Mouse (Mus musculus) ES-E14 (cell line): ENCODE data around the gene Fbln7.

ENCODE experiments used
- CHD2 ChIP-seq: IDR thresholded peaks from 2 replicates; pipeline ENCODE4 v1.6.1; 2014; ENCODE audit warnings: mild to moderate bottlenecking, low read depth, low read length, inconsistent platforms
- HCFC1 ChIP-seq: IDR thresholded peaks from 2 replicates; pipeline ENCODE4 v1.6.1; 2012; ENCODE audit warnings: low read length, inconsistent platforms, borderline replicate concordance; ENCODE audit not compliant: insufficient read depth
- MAFK ChIP-seq: IDR thresholded peaks from 2 replicates; pipeline ENCODE4 v1.6.1; 2014; ENCODE audit warnings: mild to moderate bottlenecking, low read depth, low read length, inconsistent platforms; ENCODE audit not compliant: insufficient read depth

DNA sequence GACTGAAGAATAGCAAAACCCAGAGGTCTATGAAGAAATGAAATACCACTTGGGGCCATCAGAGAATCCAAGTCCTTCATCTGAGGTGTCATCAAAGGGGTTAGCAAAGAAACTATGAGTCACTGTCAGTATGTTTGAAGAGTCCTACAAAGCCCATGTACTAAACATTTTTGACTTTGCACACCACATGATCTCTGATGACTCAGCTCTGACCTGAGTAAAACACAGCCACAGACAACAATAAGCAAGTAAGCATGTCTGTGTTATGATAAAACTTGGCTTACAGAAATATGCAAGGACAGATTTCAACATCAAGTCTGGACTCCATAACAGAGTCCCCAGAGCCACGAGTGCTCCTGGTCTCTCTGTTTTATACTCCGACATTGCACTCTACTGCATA lies 29.7 kb upstream of the Fbln7 start:
- TF ChIP-seq HCFC1 (no peak), CHD2 (no peak), MAFK (no peak)
